Mouse (Mus musculus): ENCODE measurements at regions not wholly inside any gene's neighbourhood (a gene's known extent, or its start where the extent isn't known, plus 50 kb on each side); places are given as distances from the start of the nearest gene placed in this dataset.

- Histone ChIP-seq H3K4me3 (replicated peaks; ENCODE audit: low read length) (no peak overlapping the region), H3K36me3 (ENCODE audit: control insufficient read depth, insufficient read depth, low read length) (no peaks in the 10 kb centered on the region), H3K27ac (ENCODE audit: low read length) (no peak overlapping the region), H3K27me3 (ENCODE audit: control insufficient read depth, insufficient read depth, low read length) (no peaks in the 10 kb centered on the region), H3K4me1 (ENCODE audit: control insufficient read depth, insufficient read depth, low read length) (no peaks in the 10 kb centered on the region), H3K4me2 (ENCODE audit: low read depth, low read length) (no peak overlapping the region), H3K9ac (ENCODE audit: low read length) (no peak overlapping the region), H3K9me3 (replicated peaks; ENCODE audit: control insufficient read depth, low read length) (no peaks in the 10 kb centered on the region)
- 46% methylated on average over 3 of the region's 3 CpGs for WGBS
- ATAC-seq (ENCODE audit: insufficient read depth, low FRiP score) = no peak
These were observed 160.6 kb upstream of the Ctso start for GRCm38 (mm10) chr3:81771812-81772211.

- H3K4me2 ChIP-seq (ENCODE audit: low read depth, low read length) = no peak overlapping the region
- no peaks in the 10 kb centered on the region for H3K4me1 ChIP-seq (ENCODE audit: control insufficient read depth, insufficient read depth, low read length)
- H3K27ac ChIP-seq (ENCODE audit: low read length) = no peak overlapping the region
- H3K9ac ChIP-seq (ENCODE audit: low read length) = no peak overlapping the region
- ATAC-seq (ENCODE audit: insufficient read depth, low FRiP score) = no peak
- H3K4me3 ChIP-seq (replicated peaks; ENCODE audit: low read length) = no peak overlapping the region
- no peaks in the 10 kb centered on the region for H3K36me3 ChIP-seq (ENCODE audit: control insufficient read depth, insufficient read depth, low read length)
- H3K9me3 ChIP-seq (replicated peaks; ENCODE audit: control insufficient read depth, low read length) = no peaks in the 10 kb centered on the region
- H3K27me3 ChIP-seq (ENCODE audit: control insufficient read depth, insufficient read depth, low read length) = no peaks in the 10 kb centered on the region
These were observed 159.4 kb upstream of the Ctso start for GRCm38 (mm10) chr3:81773012-81773411.

- 0 out of 2 replicates have a peak, but pooled peaks cover 4% of the 10 kb centered on the region for H3K4me1 ChIP-seq (ENCODE audit: control insufficient read depth, insufficient read depth, low read length)
- no peak for ATAC-seq (ENCODE audit: insufficient read depth, low FRiP score)
- H3K27me3 ChIP-seq (ENCODE audit: control insufficient read depth, insufficient read depth, low read length) = no peaks in the 10 kb centered on the region
These were observed 150.3 kb upstream of the Ctso start for GRCm38 (mm10) chr3:81782081-81782480.

GRCm38 (mm10) chr3:81782921-81783541 lies 149.4 kb upstream of the Ctso start:
- Histone ChIP-seq H3K36me3 (ENCODE audit: control insufficient read depth, insufficient read depth, low read length) (no peaks in the 10 kb centered on the region), H3K9me3 (replicated peaks; ENCODE audit: control insufficient read depth, low read length) (no peaks in the 10 kb centered on the region), H3K9ac (ENCODE audit: low read length) (peak overlapping the region; percentile 67), H3K4me2 (ENCODE audit: low read depth, low read length) (peak overlapping the region; percentile 56), H3K27me3 (ENCODE audit: control insufficient read depth, insufficient read depth, low read length) (no peaks in the 10 kb centered on the region), H3K4me1 (ENCODE audit: control insufficient read depth, insufficient read depth, low read length) (0 out of 2 replicates have a peak, but pooled peaks cover 4% of the 10 kb centered on the region), H3K27ac (ENCODE audit: low read length) (no peak overlapping the region), H3K4me3 (replicated peaks; ENCODE audit: low read length) (peak overlapping the region; percentile 39)
- WGBS = 17% methylated on average over 15 of the region's 15 CpGs
- peak; percentile 33; the same call in 1 of the 2 replicates for ATAC-seq (ENCODE audit: insufficient read depth, low FRiP score)

More at GRCm38 (mm10) chr3:81782081-81782480, 150.3 kb upstream of the Ctso start:
- Histone ChIP-seq H3K9me3 (replicated peaks; ENCODE audit: control insufficient read depth, low read length) (no peaks in the 10 kb centered on the region), H3K9ac (ENCODE audit: low read length) (no peak overlapping the region), H3K27ac (ENCODE audit: low read length) (no peak overlapping the region), H3K4me3 (replicated peaks; ENCODE audit: low read length) (no peak overlapping the region), H3K4me2 (ENCODE audit: low read depth, low read length) (no peak overlapping the region), H3K36me3 (ENCODE audit: control insufficient read depth, insufficient read depth, low read length) (no peaks in the 10 kb centered on the region)
- WGBS = 86% methylated on average over 9 of the region's 9 CpGs

- no peak for ATAC-seq (ENCODE audit: insufficient read depth, low FRiP score)
These were observed 143.5 kb upstream of the Ctso start for GRCm38 (mm10) chr3:81788915-81789314.

GRCm38 (mm10) chr3:81789664-81790063 lies 142.7 kb upstream of the Ctso start:
- Histone ChIP-seq H3K9ac (ENCODE audit: low read length) (no peak overlapping the region), H3K4me3 (replicated peaks; ENCODE audit: low read length) (no peak overlapping the region), H3K9me3 (replicated peaks; ENCODE audit: control insufficient read depth, low read length) (no peaks in the 10 kb centered on the region), H3K27ac (ENCODE audit: low read length) (no peak overlapping the region), H3K27me3 (ENCODE audit: control insufficient read depth, insufficient read depth, low read length) (no peaks in the 10 kb centered on the region), H3K4me2 (ENCODE audit: low read depth, low read length) (no peak overlapping the region), H3K4me1 (ENCODE audit: control insufficient read depth, insufficient read depth, low read length) (no peaks in the 10 kb centered on the region), H3K36me3 (ENCODE audit: control insufficient read depth, insufficient read depth, low read length) (no peaks in the 10 kb centered on the region)
- ATAC-seq (ENCODE audit: insufficient read depth, low FRiP score) = no peak
- 90% methylated on average over 6 of the region's 6 CpGs for WGBS

More at GRCm38 (mm10) chr3:81788915-81789314, 143.5 kb upstream of the Ctso start:
- no peaks in the 10 kb centered on the region for H3K36me3 ChIP-seq (ENCODE audit: control insufficient read depth, insufficient read depth, low read length)
- no peak overlapping the region for H3K27ac ChIP-seq (ENCODE audit: low read length)
- no peak overlapping the region for H3K9ac ChIP-seq (ENCODE audit: low read length)
- no peak overlapping the region for H3K4me3 ChIP-seq (replicated peaks; ENCODE audit: low read length)
- no peaks in the 10 kb centered on the region for H3K4me1 ChIP-seq (ENCODE audit: control insufficient read depth, insufficient read depth, low read length)
- H3K4me2 ChIP-seq (ENCODE audit: low read depth, low read length) = no peak overlapping the region
- H3K9me3 ChIP-seq (replicated peaks; ENCODE audit: control insufficient read depth, low read length) = no peaks in the 10 kb centered on the region
- H3K27me3 ChIP-seq (ENCODE audit: control insufficient read depth, insufficient read depth, low read length) = no peaks in the 10 kb centered on the region
- WGBS = 75% methylated on average over 2 of the region's 2 CpGs

GRCm38 (mm10) chr3:81802096-81802495 lies 130.3 kb upstream of the Ctso start:
- H3K9ac ChIP-seq (ENCODE audit: low read length) = no peak overlapping the region
- no peaks in the 10 kb centered on the region for H3K4me1 ChIP-seq (ENCODE audit: control insufficient read depth, insufficient read depth, low read length)
- WGBS = 72% methylated on average over 2 of the region's 2 CpGs
- no peak overlapping the region for H3K27ac ChIP-seq (ENCODE audit: low read length)
- H3K36me3 ChIP-seq (ENCODE audit: control insufficient read depth, insufficient read depth, low read length) = no peaks in the 10 kb centered on the region
- no peak for ATAC-seq (ENCODE audit: insufficient read depth, low FRiP score)
- H3K27me3 ChIP-seq (ENCODE audit: control insufficient read depth, insufficient read depth, low read length) = no peaks in the 10 kb centered on the region
- no peak overlapping the region for H3K4me2 ChIP-seq (ENCODE audit: low read depth, low read length)
- H3K4me3 ChIP-seq (replicated peaks; ENCODE audit: low read length) = no peak overlapping the region
- no peaks in the 10 kb centered on the region for H3K9me3 ChIP-seq (replicated peaks; ENCODE audit: control insufficient read depth, low read length)

GRCm38 (mm10) chr3:81805745-81806144 lies 126.7 kb upstream of the Ctso start:
- no peaks in the 10 kb centered on the region for H3K4me1 ChIP-seq (ENCODE audit: control insufficient read depth, insufficient read depth, low read length)
- H3K36me3 ChIP-seq (ENCODE audit: control insufficient read depth, insufficient read depth, low read length) = no peaks in the 10 kb centered on the region
- 73% methylated on average over 4 of the region's 4 CpGs for WGBS
- ATAC-seq (ENCODE audit: insufficient read depth, low FRiP score) = no peak
- no peak overlapping the region for H3K27ac ChIP-seq (ENCODE audit: low read length)
- no peak overlapping the region for H3K4me3 ChIP-seq (replicated peaks; ENCODE audit: low read length)
- no peak overlapping the region for H3K4me2 ChIP-seq (ENCODE audit: low read depth, low read length)
- no peaks in the 10 kb centered on the region for H3K9me3 ChIP-seq (replicated peaks; ENCODE audit: control insufficient read depth, low read length)
- no peaks in the 10 kb centered on the region for H3K27me3 ChIP-seq (ENCODE audit: control insufficient read depth, insufficient read depth, low read length)
- H3K9ac ChIP-seq (ENCODE audit: low read length) = no peak overlapping the region

GRCm38 (mm10) chr3:81809604-81810003 lies 122.8 kb upstream of the Ctso start:
- ATAC-seq (ENCODE audit: insufficient read depth, low FRiP score) = no peak
- no peak overlapping the region for H3K27ac ChIP-seq (ENCODE audit: low read length)
- H3K4me2 ChIP-seq (ENCODE audit: low read depth, low read length) = no peak overlapping the region
- no peaks in the 10 kb centered on the region for H3K9me3 ChIP-seq (replicated peaks; ENCODE audit: control insufficient read depth, low read length)
- H3K36me3 ChIP-seq (ENCODE audit: control insufficient read depth, insufficient read depth, low read length) = no peaks in the 10 kb centered on the region
- no peaks in the 10 kb centered on the region for H3K4me1 ChIP-seq (ENCODE audit: control insufficient read depth, insufficient read depth, low read length)
- no peak overlapping the region for H3K4me3 ChIP-seq (replicated peaks; ENCODE audit: low read length)
- no peak overlapping the region for H3K9ac ChIP-seq (ENCODE audit: low read length)
- 92% methylated on average over 2 of the region's 2 CpGs for WGBS
- H3K27me3 ChIP-seq (ENCODE audit: control insufficient read depth, insufficient read depth, low read length) = no peaks in the 10 kb centered on the region

Measured in stomach, embryonic 16.5 days (tissue).